Mouse (Mus musculus) ES-E14 (cell line): ENCODE results near the gene Hist1h3a. TPM values are rescaled to one million over a fixed set of nuclear protein-coding genes. Genes with fewer than 3 reads are reported as not detected.

Experiments used
- DNase-seq: peaks from one replicate; pipeline ENCODE4 v3.0.0-alpha.2; 2013; ENCODE audit warnings: low read depth, low spot score
- H3K27ac ChIP-seq: 2 replicates; pipeline ENCODE4 v1.5.1; 2012; ENCODE audit warnings: low read depth, mild to moderate bottlenecking, low read length, moderate library complexity, mixed read lengths; ENCODE audit not compliant: poor library complexity, insufficient read depth, severe bottlenecking
- H3K36me3 ChIP-seq: 2 replicates; pipeline ENCODE4 v1.6.1; 2012; ENCODE audit warnings: mild to moderate bottlenecking, low read length, moderate library complexity, mixed read lengths; ENCODE audit not compliant: control insufficient read depth, poor library complexity, insufficient read depth, severe bottlenecking
- H3K4me1 ChIP-seq, 2 experiments: fragments of 150-350 bp in 1 of 2; sonication (generic) in 1 of 2; 2 replicates each; pipeline ENCODE4 v1.6.1; 2012; ENCODE audit warnings: low read length in 2 of 2, mild to moderate bottlenecking in 1 of 2, mixed read lengths in 1 of 2; ENCODE audit not compliant: control insufficient read depth in 2 of 2, insufficient read depth in 2 of 2, poor library complexity in 1 of 2
- H3K4me3 ChIP-seq, 2 experiments: fragments of 150-350 bp in 1 of 2; sonication (generic) in 1 of 2; 2 replicates each; pipeline ENCODE4 v1.5.1; 2012; ENCODE audit warnings: low read length in 2 of 2, low read depth in 1 of 2, mild to moderate bottlenecking in 1 of 2, mixed read lengths in 1 of 2; ENCODE audit not compliant: insufficient read depth in 1 of 2, poor library complexity in 1 of 2, severe bottlenecking in 1 of 2
- H3K9ac ChIP-seq: 2 replicates; pipeline ENCODE4 v1.6.1; 2012; ENCODE audit warnings: low read depth, mild to moderate bottlenecking, low read length, mixed read lengths; ENCODE audit not compliant: poor library complexity, insufficient read depth, severe bottlenecking
- H3K9me3 ChIP-seq: fragments of 150-350 bp; sonication (generic); 2 replicates; pipeline ENCODE4 v1.6.1; 2012; ENCODE audit warnings: low read depth, mild to moderate bottlenecking, low read length; ENCODE audit not compliant: control insufficient read depth, insufficient read depth
- CHD2 ChIP-seq: IDR thresholded peaks from 2 replicates; pipeline ENCODE4 v1.6.1; 2014; ENCODE audit warnings: mild to moderate bottlenecking, low read depth, low read length, inconsistent platforms
- HCFC1 ChIP-seq: IDR thresholded peaks from 2 replicates; pipeline ENCODE4 v1.6.1; 2012; ENCODE audit warnings: low read length, inconsistent platforms, borderline replicate concordance; ENCODE audit not compliant: insufficient read depth
- MAFK ChIP-seq: IDR thresholded peaks from 2 replicates; pipeline ENCODE4 v1.6.1; 2014; ENCODE audit warnings: mild to moderate bottlenecking, low read depth, low read length, inconsistent platforms; ENCODE audit not compliant: insufficient read depth
- ZC3H11A ChIP-seq: IDR thresholded peaks from 2 replicates; pipeline ENCODE4 v1.6.1; 2012; ENCODE audit warnings: low read depth, mild to moderate bottlenecking, inconsistent platforms, low read length, borderline replicate concordance
- ZNF384 ChIP-seq: IDR thresholded peaks from 2 replicates; pipeline ENCODE4 v1.6.1; 2012; ENCODE audit warnings: low read depth, low read length, inconsistent platforms
- in situ Hi-C, 2 experiments: fragments of 600-800 bp; cut with MboI; formaldehyde crosslinking; loops; one replicate each; pipeline ENCODE4 v1.15.1; 2025; ENCODE audit warnings: low sequenced_read_pairs in 2 of 2, inconsistent platforms in 1 of 2; ENCODE audit not compliant: unreplicated experiment in 2 of 2
- total RNA-seq: library from RNA; depleted of rRNA; stranded (reverse); fragments of 300-350 nt; gene quantifications from 2 replicates; pipeline ENCODE4 v1.2.3, GENCODE M21; 2012

Hist1h3a gene
- total RNA-seq, 1 experiment = 728 TPM

DNA sequence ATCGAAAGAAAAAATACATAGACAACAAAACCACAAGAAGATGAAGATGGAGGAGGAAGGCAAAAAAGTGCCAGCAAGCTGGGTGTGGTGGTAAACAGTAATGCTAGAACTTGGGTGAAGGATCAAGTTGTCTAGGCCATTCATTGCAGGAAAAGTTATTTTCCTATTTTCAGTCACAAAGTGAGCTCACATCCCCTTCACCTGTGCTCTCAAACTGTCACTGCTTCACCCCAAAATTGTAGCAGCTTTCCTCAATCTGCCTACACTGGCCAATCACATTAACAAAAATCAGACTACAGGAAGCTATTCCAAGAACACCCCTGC, 2.3 kb downstream of the Hist1h3a start:
- peak overlapping the region; percentile 44 to 59; a peak in 3 of 4 replicates for H3K4me3 ChIP-seq
- DNase-seq = no peak
- H3K4me1 ChIP-seq = peaks cover 0 to 4% of the 10 kb centered on the region in 2 experiments; a peak in 2 of 4 replicates
- peak overlapping the region; percentile 76 for H3K9ac ChIP-seq
- H3K9me3 ChIP-seq = no peaks in the 10 kb centered on the region
- peak overlapping the region; percentile 77; the same call in 1 of the 2 replicates for H3K27ac ChIP-seq
- no peaks in the 10 kb centered on the region for H3K36me3 ChIP-seq
- TF ChIP-seq CHD2 = no peak
- in situ Hi-C loops = loop anchor here in 1 of 2 experiments (25.0 kb wide), 1 partner anchor 1723 kb away; the partner anchor contains the start of genes Hist1h2ag, Hist1h2ah, Hist1h2bj and Hist1h2bk

- Histone ChIP-seq H3K9ac (no peak overlapping the region; the same call in 1 of the 2 replicates), H3K27ac (peak overlapping the region; percentile 12; the same call in 1 of the 2 replicates), H3K4me3 (no peak overlapping the region), H3K4me1 (peaks cover 0 to 4% of the 10 kb centered on the region in 2 experiments; a peak in 1 of 4 replicates), H3K36me3 (no peaks in the 10 kb centered on the region), H3K9me3 (no peaks in the 10 kb centered on the region)
- in situ Hi-C loops = loop anchor here in 1 of 2 experiments (25.0 kb wide), 1 partner anchor 1722 kb away; the partner anchor contains the start of genes Hist1h2ag, Hist1h2ah, Hist1h2bj and Hist1h2bk
- no peak for DNase-seq
- TF ChIP-seq CHD2 (no peak), ZC3H11A (no peak), ZNF384 (no peak), MAFK (no peak), HCFC1 (no peak)
These were observed 2.9 kb downstream of the Hist1h3a start for GRCm38 (mm10) chr13:23759251-23759771.

DNA sequence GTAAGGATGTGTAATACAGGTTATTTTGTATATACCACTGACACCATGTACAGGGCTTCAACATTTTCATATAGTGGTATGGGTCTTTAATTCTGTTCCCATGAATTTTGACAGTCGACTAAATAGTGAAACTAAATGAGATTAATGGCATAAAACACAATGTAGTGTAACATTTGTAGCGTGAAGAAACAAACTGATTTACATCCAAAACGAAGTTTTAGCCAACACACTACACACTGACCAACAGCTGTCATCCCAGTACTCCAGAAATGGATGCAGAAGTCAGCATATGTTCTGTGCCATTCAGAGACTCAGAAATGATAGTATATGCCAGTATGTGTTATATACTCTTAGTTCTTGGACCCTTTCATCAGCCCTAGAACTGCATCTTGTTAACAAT, 4.3 kb downstream of the Hist1h3a start:
- DNase-seq = no peak
- no peaks in the 10 kb centered on the region for H3K9me3 ChIP-seq
- H3K4me1 ChIP-seq = peaks cover 0 to 4% of the 10 kb centered on the region in 2 experiments; a peak in 1 of 4 replicates
- H3K4me3 ChIP-seq = peak overlapping the region in 1 of 2 experiments; percentile 38; a peak in 3 of 4 replicates
- peak overlapping the region; percentile 17; the same call in 1 of the 2 replicates for H3K9ac ChIP-seq
- peak overlapping the region; percentile 93; the same call in 1 of the 2 replicates for H3K27ac ChIP-seq
- H3K36me3 ChIP-seq = no peaks in the 10 kb centered on the region
- in situ Hi-C loops = loop anchor here in 1 of 2 experiments (25.0 kb wide), 1 partner anchor 1721 kb away; the partner anchor contains the start of genes Hist1h2ag, Hist1h2ah, Hist1h2bj and Hist1h2bk
- no peak for TF ChIP-seq ZNF384
- no peak for TF ChIP-seq HCFC1
- TF ChIP-seq ZC3H11A = no peak
- no peak for TF ChIP-seq CHD2
- no peak for TF ChIP-seq MAFK

DNA sequence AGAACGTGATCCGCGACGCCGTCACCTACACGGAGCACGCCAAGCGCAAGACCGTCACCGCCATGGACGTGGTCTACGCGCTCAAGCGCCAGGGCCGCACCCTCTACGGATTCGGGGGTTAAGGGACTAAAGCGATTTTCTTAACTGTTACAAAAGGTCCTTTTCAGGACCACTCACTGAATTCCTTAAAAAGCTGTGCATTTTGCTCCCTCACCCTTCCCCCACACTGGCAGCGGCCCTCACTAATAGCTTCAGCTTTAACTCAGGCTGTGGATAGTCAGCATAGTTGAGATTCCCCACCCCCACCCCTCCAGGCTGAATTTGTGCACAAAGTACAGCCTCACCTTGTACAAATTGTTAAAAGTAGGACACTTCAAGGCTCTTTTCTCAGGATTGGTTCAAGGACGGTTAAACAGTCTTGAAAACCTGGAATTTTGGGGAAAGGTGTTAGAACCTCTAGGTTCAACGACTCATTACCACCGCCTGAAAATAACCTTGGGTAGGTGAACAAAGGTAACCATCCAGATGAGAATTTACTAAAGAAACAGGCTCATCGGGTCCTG, 4.9 kb downstream of the Hist1h3a start:
- in situ Hi-C loops = loop anchor here in 1 of 2 experiments (25.0 kb wide), 1 partner anchor 1720 kb away; the partner anchor contains the start of genes Hist1h2ag, Hist1h2ah, Hist1h2bj and Hist1h2bk
- H3K4me1 ChIP-seq = peaks cover 0 to 4% of the 10 kb centered on the region in 2 experiments; a peak in 1 of 4 replicates
- H3K9ac ChIP-seq = peak overlapping the region; percentile 84
- H3K9me3 ChIP-seq = no peaks in the 10 kb centered on the region
- peak; percentile 71; the same call in 1 of the 2 replicates for TF ChIP-seq HCFC1
- no peak for TF ChIP-seq MAFK
- peak; percentile 69; the same call in 1 of the 2 replicates for TF ChIP-seq CHD2
- H3K36me3 ChIP-seq = no peaks in the 10 kb centered on the region
- DNase-seq = no peak
- H3K4me3 ChIP-seq = peak overlapping the region; percentile 38 to 59
- peak overlapping the region; percentile 93 for H3K27ac ChIP-seq
